Mouse (Mus musculus) embryonic facial prominence, embryonic 10.5 days (tissue): ENCODE data around the gene Mdm2. TPM values are rescaled to one million over a fixed set of nuclear protein-coding genes. Genes with fewer than 3 reads are reported as not detected.

Experiments used
- DNase-seq: peaks from one replicate; pipeline ENCODE4 v3.0.0-alpha.2; 2017; ENCODE audit warnings: low spot score
- H3K27ac ChIP-seq: fragments of 300-500 bp; sonication (generic); replicated peaks from 2 replicates; pipeline ENCODE4 v1.5.1; 2016; ENCODE audit warnings: mild to moderate bottlenecking
- H3K27me3 ChIP-seq: fragments of 300-500 bp; sonication (generic); replicated peaks from 2 replicates; pipeline ENCODE4 v1.6.1; 2016; ENCODE audit warnings: low read depth, mild to moderate bottlenecking; ENCODE audit not compliant: poor library complexity, severe bottlenecking
- H3K36me3 ChIP-seq: fragments of 300-500 bp; sonication (generic); replicated peaks from 2 replicates; pipeline ENCODE4 v1.6.1; 2016; ENCODE audit warnings: mild to moderate bottlenecking, moderate library complexity
- H3K4me1 ChIP-seq: fragments of 300-500 bp; sonication (generic); 2 replicates; pipeline ENCODE4 v1.6.1; 2016
- H3K4me3 ChIP-seq: fragments of 300-500 bp; sonication (generic); 2 replicates; pipeline ENCODE4 v1.5.1; 2016; ENCODE audit warnings: mild to moderate bottlenecking, moderate library complexity
- H3K9me3 ChIP-seq: fragments of 300-500 bp; sonication (generic); 2 replicates; pipeline ENCODE4 v1.6.1; 2016; ENCODE audit warnings: mild to moderate bottlenecking
- WGBS: fragments of 180-500 bp; shearing (Covaris S2); methylation state at CpG from one replicate; pipeline ENCODE4 v1.1.7; 2016; 5-methylcytosine and 5-hydroxymethylcytosine counted together
- polyA plus RNA-seq: library from polyadenylated mRNA; unstranded; fragments of >200 nt; fragmentation: Nextera tagmentation; extraction: Ambion mirVana; gene quantifications from 2 replicates; pipeline ENCODE4 v1.2.1, GENCODE M21; 2016

Gene Mdm2
- polyA plus RNA-seq, 1 experiment from 2014 or later: 58.9 TPM

DNA sequence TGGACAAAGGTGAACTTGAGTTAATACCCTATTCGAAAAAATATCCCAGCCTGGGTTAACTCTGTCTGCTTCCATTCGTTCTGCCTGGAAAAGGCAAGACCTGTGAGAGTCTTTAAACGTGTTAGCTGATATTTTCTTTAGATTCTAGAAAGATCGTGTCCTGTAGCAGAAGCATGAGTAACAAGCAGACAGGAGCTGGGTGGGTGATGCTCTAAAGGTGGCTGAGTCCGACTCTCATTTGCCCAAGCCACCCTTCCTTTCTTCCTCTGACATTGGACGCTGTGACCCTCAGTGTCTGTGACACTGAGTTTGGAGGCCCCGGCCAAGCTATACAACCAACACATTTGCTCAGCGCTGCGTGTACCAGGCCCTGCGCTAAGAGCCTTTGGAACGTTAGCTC lies 65.7 kb downstream of the Mdm2 start:
- 89% methylated on average over 11 of the region's 11 CpGs for WGBS
- H3K4me1 ChIP-seq: peaks cover 11% of the 10 kb centered on the region
- 0 out of 2 replicates have a peak, but pooled peaks cover 4% of the 10 kb centered on the region for H3K27me3 ChIP-seq
- no peak for DNase-seq
- H3K4me3 ChIP-seq: no peak overlapping the region
- H3K9me3 ChIP-seq: no peaks in the 10 kb centered on the region
- no peak overlapping the region for H3K27ac ChIP-seq
- H3K36me3 ChIP-seq: no peaks in the 10 kb centered on the region

DNA sequence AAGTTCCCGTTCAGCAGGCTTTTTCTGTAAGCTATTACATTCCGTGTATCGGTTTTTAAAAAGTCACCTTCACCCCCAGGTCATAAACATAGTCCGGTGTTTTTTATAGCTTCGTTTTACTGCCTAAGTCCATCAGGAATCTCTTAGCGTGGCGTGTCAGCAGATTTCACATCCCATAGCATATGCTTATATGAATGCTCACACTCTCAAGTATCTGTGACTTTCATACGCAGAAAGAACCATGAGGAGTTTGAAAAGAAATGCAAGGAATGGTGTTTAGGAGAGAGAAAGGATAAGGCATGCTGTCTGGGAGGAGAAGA lies 66.2 kb downstream of the Mdm2 start:
- DNase-seq: no peak
- 90% methylated on average over 8 of the region's 8 CpGs for WGBS
- no peak overlapping the region for H3K4me3 ChIP-seq
- no peaks in the 10 kb centered on the region for H3K9me3 ChIP-seq
- H3K36me3 ChIP-seq: no peaks in the 10 kb centered on the region
- no peak overlapping the region for H3K27ac ChIP-seq
- 0 out of 2 replicates have a peak, but pooled peaks cover 4% of the 10 kb centered on the region for H3K27me3 ChIP-seq
- peaks cover 14% of the 10 kb centered on the region for H3K4me1 ChIP-seq

DNA sequence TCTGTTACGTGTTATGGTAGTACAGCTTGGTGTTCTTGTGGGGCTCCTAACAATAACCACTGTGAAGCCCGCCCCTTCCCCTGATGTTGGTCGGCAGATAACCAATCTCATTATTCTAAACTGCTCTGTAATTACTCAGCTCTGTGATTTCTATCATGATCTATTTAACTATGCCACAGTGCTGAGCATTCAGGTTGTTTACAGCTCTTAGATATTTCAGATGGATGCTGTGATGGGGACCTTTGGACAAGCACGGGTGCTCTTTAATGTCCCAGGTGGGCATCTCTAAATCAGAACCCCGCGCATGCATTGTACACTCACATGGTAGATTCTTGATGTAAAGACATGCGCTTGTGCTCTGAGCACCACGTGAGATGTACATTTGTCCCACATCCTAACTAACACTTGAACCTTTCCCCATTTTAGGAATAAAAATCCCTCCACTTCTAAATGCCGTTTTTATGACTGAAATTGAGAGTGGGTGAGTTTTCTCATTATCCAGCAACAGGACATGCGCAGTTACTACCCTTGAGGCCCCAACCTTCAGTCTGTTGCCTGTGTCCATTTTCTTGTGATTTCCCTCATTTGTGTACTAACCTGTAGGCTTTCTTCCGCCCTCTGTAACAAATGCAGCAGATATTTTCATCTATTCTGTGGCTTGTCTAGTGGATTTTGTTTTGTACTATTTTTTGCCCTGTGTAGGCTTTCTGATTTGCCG lies 66.7 kb downstream of the Mdm2 start:
- WGBS: 92% methylated on average over 12 of the region's 12 CpGs
- H3K4me3 ChIP-seq: no peak overlapping the region
- H3K27me3 ChIP-seq: 0 out of 2 replicates have a peak, but pooled peaks cover 4% of the 10 kb centered on the region
- no peaks in the 10 kb centered on the region for H3K9me3 ChIP-seq
- no peak for DNase-seq
- H3K27ac ChIP-seq: no peak overlapping the region
- peaks cover 14% of the 10 kb centered on the region for H3K4me1 ChIP-seq
- H3K36me3 ChIP-seq: no peaks in the 10 kb centered on the region

DNA sequence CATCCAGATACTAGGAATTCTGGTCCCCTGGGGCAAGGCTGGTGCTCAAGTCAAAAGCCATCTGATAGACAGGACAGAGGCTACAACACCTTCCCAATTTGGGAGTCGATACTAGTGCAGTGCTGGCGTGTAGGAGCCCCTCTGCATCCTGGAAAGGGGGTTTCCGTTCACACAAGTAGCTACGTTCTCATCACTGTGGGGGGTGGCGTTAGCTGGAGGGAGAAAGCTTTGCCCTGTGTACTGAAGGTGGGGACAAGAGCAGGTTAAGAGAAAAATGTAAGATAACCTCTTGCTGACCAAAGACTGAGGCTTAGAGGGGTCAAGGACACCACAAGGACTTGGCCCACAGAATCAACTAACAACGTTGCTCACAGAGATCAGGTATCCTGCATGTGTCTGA lies 67.3 kb downstream of the Mdm2 start:
- Histone ChIP-seq H3K27ac (no peak overlapping the region), H3K9me3 (no peaks in the 10 kb centered on the region), H3K36me3 (no peaks in the 10 kb centered on the region), H3K4me1 (peaks cover 14% of the 10 kb centered on the region), H3K4me3 (no peak overlapping the region), H3K27me3 (0 out of 2 replicates have a peak, but pooled peaks cover 4% of the 10 kb centered on the region)
- no peak for DNase-seq
- 81% methylated on average over 6 of the region's 6 CpGs for WGBS

DNA sequence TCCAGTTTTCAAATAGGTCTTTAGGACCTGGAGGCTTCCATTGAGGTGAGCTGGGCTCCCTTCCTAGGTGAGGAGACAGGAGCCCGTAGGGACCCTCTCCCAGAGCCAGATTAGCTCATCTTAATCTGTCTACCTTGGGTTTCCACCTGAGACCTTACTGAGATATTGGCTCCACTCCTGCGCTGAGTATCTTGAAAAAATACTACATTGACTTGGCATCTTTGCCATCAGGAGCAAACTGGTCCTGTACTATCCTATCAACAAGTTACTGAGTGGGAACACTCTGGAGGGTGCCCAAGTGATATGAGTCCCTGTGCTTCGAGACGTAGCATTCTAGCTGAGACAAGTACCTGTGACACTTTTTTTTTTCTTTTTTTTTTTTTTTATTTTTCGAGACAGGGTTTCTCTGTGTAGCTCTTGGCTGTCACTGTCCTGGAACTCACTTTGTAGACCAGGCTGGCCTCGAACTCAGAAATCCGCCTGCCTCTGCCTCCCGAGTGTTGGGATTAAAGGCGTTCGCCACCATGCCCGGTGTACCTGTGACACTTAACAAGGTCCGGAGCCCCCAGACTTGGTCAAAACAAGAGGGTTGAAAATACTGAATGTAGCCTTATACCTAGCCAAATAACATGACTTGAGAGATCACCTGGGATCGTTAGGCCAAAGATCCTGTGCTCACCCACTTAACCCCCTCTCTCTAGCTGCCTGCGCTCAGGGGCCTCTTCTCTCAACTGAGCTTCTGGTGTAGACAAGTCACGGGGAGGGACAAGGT lies 67.9 kb downstream of the Mdm2 start:
- Histone ChIP-seq H3K27ac (no peak overlapping the region), H3K9me3 (no peaks in the 10 kb centered on the region), H3K4me3 (no peak overlapping the region), H3K36me3 (no peaks in the 10 kb centered on the region), H3K27me3 (0 out of 2 replicates have a peak, but pooled peaks cover 4% of the 10 kb centered on the region), H3K4me1 (peaks cover 14% of the 10 kb centered on the region)
- no peak for DNase-seq
- WGBS: 94% methylated on average over 15 of the region's 15 CpGs

- Histone ChIP-seq H3K4me1 (peaks cover 14% of the 10 kb centered on the region), H3K27me3 (0 out of 2 replicates have a peak, but pooled peaks cover 4% of the 10 kb centered on the region), H3K36me3 (no peaks in the 10 kb centered on the region), H3K4me3 (no peak overlapping the region), H3K27ac (no peak overlapping the region), H3K9me3 (no peaks in the 10 kb centered on the region)
- WGBS: 81% methylated on average over 9 of the region's 9 CpGs
- DNase-seq: no peak
Observed at GRCm38 (mm10) chr10:117642201-117642450, 68.4 kb downstream of the Mdm2 start.

- 48% methylated on average over 20 of the region's 20 CpGs for WGBS
- DNase-seq: peak; percentile 56
- Histone ChIP-seq H3K27ac (peak overlapping the region; percentile 41; the same call in 1 of the 2 replicates), H3K27me3 (0 out of 2 replicates have a peak, but pooled peaks cover 4% of the 10 kb centered on the region), H3K4me1 (peaks cover 14% of the 10 kb centered on the region), H3K36me3 (no peaks in the 10 kb centered on the region), H3K4me3 (peak overlapping the region; percentile 31; the same call in 1 of the 2 replicates), H3K9me3 (no peaks in the 10 kb centered on the region)
Observed at GRCm38 (mm10) chr10:117641400-117642200, 69.0 kb downstream of the Mdm2 start.

DNA sequence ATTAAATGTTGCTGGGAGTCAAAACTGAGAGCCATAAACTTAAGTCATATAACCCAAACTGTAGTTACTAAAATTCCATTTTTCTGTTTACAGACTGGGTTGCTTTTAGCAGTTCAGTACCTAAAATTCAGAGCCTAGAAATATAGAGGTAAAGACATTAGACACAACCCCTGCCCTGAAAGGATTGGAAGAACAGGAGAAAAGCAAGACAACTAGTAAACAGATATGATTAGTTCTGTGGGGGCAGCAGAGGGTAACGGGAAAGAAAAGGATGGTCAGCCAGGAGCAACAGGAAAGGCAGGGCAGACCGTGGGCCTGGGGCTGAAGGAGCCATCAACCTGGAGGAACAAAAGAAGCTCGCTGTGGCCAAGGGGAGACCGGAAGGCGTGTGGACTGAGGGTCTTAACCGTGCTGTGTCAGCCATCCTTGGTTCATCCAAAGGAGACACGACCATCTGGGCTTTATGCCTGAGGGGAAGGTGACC lies 69.9 kb downstream of the Mdm2 start:
- Histone ChIP-seq H3K27me3 (0 out of 2 replicates have a peak, but pooled peaks cover 4% of the 10 kb centered on the region), H3K9me3 (no peaks in the 10 kb centered on the region), H3K36me3 (no peaks in the 10 kb centered on the region), H3K4me1 (peaks cover 14% of the 10 kb centered on the region), H3K4me3 (no peak overlapping the region), H3K27ac (no peak overlapping the region)
- no peak for DNase-seq
- WGBS: 78% methylated on average over 7 of the region's 7 CpGs

GRCm38 (mm10) chr10:117639899-117640594 lies 70.5 kb downstream of the Mdm2 start:
- Histone ChIP-seq H3K4me3 (no peak overlapping the region), H3K36me3 (no peaks in the 10 kb centered on the region), H3K9me3 (no peaks in the 10 kb centered on the region), H3K27ac (no peak overlapping the region), H3K4me1 (peaks cover 14% of the 10 kb centered on the region), H3K27me3 (0 out of 2 replicates have a peak, but pooled peaks cover 4% of the 10 kb centered on the region)
- 51% methylated on average over 21 of the region's 21 CpGs for whole genome bisulfite sequencing
- DNase-seq: no peak

DNA sequence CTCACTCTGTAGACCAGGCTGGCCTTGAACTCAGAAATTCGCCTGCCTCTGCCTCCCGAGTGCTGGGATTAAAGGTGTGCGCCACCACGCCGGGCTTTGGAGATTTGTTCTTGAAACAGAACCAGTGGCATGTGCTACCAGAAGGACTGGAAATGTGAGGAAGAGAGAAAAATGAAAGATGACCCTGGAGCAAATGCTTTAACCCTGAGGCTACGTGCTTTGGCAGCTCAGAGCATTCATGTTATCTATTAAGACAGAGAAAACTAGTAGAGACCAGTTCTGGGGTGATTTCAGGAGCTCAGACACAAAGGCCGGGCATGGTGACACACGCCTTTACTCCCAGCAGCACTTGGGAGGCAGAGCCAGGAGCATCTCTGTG lies 71.3 kb downstream of the Mdm2 start:
- H3K4me1 ChIP-seq: peaks cover 14% of the 10 kb centered on the region
- H3K9me3 ChIP-seq: no peaks in the 10 kb centered on the region
- no peak overlapping the region for H3K4me3 ChIP-seq
- H3K36me3 ChIP-seq: no peaks in the 10 kb centered on the region
- DNase-seq: no peak
- 93% methylated on average over 8 of the region's 8 CpGs for WGBS
- H3K27me3 ChIP-seq: 0 out of 2 replicates have a peak, but pooled peaks cover 4% of the 10 kb centered on the region
- no peak overlapping the region for H3K27ac ChIP-seq
